Mouse (Mus musculus) layer of hippocampus, adult 9-11 months (tissue): ENCODE measurements at regions not wholly inside any gene's neighbourhood (a gene's known extent, or its start where the extent isn't known, plus 50 kb on each side); places are given as distances from the start of the nearest gene placed in this dataset.

Experiments
- DNase-seq: peaks from one replicate; pipeline ENCODE4 v3.0.0; 2022

DNA sequence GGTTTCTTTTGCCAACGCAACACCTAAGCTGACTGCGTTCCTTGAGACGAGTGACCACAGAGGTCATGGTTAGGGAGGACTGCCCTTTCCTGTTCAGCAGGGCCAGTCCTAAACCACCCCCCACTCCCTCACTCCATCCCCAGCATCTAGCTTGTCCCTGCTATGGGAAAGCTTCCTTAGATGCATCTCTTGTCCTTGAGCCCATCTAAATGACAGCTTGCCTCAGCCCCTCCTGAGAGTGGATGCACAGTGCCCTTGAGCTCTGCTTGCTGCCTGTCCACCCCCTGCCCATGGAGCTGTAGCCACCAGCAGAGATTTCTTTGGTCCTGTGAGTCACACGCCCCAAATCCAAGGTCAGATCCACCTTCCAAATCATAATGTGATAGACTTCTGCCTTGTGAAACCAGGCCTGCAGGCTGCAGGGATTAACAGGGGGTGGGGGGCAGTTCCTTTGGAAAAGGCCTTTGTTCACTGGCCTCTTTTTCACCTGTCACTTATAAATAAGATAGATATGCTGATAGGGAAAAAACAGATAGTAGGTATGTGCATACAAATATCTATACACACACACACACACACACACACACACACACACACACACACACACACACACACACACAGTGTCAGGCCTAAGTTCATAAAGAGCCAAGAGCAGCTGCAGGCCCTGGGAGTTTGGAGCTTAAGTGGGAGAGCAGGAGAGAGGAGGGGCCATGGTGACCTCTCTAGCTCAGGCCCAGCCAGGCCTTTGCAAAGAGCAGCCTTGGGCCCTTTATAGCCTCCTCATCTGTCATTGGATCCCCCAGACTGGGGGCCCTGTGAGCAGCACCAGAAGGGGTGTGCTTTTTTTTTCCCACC is 56.4 kb upstream of the Adra2c start:
- no peak for DNase-seq

DNA sequence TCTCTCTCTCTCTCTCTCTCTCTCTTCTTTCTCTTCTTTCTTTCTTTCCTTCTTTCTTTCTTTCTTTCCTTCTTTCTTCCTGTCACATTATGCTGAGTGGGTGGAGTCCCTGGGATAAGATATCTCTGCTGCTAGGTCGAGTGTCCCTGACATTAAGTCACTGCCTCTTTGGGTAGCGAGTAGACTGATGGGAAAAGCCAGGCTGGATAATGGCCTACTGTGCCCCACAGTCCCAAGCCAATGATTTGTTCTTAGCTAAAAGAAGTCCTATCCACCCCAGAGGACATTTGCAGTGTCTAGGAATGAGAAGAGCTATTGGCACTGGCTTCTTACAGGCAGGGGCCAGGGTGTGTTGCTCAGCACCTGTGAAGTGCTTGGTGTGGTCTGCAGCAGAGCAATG is 61.8 kb upstream of the Adra2c start:
- no peak for DNase-seq

DNA sequence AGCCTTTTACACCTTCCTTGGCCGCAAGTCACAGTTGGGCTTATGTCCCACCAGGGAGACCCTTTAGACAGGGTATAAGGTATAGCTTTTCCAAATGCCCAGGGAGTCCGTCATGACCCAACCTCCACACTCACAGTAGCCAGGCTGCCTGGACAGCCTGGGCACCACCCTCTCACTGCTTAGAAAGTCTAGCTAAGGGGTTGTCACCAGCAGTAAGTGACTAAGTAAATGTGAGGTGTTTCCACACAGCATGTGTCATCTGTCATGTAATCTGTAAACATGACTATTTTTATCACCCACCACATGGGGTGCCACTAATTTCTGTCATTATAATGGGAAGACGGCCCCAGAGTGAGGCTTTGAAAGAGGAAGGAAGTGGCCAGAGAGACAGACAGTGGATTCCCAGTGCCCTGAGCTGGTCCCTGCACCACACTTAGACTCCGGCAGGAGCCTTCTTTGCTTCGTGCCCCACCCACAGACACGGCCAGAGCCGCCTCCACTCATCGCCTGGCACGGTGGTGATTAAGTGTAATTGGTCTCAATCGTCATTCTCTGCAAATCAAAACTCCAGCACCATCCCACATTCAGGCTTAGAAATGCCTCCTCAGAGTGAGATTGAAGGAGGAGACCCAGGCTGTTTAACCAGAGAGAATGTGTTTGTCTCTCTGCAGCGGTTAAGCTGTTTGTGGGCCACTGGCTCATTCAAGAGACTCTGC is 62.5 kb upstream of the Adra2c start:
- peak; percentile 29 for DNase-seq

DNA sequence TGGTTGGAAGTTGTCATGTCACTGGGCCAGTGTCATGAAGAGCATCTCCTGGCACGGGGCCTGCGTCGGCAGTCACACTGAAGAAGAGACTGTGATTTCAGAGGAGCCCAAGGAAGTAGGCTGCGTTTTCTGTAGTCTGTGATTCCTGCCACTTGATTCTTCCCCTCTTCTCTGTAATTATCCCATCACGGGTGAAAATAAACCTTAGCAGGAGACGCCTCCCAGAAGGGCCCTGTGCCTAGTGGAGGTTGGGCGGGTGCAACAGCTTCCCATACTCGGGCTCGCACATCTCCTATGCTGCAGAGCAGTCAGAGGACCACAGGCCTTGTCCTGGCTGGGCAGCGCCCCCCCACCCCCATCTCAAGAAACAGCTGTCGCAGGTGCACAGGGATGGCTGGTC is 63.1 kb upstream of the Adra2c start:
- DNase-seq: no peak

DNA sequence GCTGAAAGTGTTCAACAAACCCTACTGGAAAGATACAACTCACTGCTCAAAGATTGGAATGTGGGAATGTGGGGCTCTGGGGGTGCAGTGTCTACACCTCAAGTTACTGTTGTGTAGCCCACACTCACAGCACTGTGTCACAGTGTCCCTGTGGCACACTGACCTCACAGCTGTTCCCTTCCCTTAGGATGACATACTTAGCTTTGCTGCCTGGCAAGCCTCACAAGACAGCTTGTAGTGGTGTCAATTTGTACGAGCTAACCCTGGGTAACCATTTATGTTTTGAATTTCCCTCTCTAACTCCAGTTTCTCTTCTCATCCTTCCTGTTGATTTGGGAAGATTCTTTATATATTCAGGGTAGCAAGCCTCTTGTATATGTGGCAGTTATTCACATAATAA is 68.8 kb upstream of the Adra2c start:
- no peak for DNase-seq

DNA sequence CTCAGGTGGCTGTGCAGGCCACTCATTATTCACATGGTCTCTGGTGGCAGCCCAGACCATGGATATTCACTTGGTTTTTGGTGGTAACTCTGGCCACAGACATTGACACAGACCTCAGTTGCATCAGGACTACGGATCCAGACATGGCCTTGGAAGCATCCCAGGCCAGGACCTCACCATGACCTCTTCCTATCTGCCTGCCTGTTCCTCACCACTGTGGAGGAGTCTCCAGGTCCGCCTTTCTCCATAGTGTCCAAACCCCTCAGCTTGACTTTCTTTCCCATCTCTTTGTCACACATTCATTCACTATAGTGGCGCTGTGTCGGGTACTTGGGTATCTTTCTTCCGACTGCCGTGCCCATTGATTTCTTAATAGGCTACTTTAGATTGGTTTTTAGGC is 74.1 kb upstream of the Adra2c start:
- DNase-seq: no peak

DNA sequence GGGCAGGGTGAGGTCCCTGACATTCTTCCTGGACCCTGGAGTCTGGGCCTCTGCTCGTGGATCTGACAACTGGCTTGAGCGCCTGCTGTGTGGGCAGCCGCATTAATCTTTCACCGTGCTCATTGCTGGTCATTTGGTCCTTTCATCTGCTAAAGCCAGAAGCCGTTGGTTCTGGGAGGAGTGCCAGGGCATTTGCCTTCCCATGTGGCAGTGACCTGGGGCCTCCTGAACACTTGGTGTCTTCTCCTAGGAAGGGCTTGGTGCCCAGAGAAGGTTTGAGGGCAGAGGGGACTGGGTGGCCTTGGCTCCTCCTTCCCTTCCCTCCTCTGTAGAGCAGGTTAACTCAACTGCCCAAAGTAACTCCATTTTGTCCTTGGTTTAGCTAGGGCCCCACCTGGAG is 79.7 kb upstream of the Adra2c start:
- no peak for DNase-seq

DNA sequence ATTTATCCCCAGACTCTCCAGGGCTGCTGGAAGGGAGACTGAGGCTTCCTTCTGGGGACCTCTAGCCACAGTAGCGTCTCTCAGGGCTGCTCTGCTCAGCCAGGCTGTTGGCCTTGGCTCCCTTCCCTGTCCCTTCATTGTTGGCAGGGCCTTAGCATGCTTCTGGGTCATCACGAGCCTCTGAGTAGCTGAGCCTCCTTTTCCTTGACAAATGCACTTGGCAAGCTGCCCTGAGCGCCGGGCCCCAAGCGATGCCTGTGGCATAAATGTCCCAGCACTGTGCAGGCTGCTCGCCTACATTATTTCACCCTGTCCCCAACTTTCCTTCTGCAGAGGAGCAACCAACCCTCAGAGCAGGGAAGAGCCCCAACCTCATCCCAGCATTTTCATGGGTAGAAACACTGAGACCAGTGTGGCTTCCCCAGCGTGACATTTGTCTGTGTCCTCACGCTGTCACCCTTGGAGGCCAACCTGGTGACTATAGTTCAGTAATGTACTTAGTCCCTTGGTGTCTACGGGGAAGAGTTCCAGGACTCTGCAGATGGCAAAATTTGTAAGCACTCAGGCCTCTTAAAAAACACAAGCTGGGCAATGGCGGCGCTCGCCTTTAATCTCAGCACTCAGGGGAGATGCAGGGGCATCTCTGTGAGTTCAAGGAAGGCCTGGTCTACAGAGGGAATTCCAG is 83.7 kb upstream of the Lrpap1 start:
- peak; percentile 82 for DNase-seq

DNA sequence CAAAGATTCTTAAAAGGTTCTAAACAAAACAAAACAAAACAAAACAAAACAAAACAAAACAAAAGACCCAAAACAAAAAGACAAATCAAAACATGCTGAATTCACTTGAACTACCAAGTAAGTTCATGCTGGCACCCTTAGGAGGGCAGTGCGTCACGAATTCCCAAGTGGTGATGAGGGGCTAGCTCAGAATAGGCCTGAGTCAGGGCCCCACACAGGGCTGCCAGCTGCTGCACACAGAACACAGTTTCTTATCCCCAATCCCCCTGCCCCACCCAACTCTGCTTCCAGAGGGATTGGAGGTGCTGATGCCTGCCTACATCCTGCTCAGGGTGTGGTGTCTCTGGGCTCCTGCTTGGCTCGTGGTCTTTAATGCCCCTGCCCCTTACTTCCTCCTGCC is 80.3 kb upstream of the Lrpap1 start:
- no peak for DNase-seq

DNA sequence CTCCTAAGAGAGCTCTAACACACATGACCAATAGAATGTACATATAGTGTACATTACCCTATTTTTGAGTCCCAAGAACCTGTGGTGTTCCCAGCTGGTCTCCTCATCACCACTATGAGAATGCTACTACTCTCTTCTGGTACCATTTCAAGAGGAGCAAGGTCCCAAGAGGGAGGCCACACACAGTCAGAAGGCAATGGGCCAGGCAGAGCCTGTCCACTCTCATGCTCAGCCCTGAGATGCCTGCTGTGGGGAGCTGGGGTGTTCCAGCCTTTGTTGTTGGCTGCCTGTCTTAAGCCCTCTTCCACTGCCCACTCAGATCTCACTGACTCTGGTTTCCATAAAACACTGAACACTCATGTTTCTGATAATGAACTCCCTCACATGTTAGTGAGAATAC is 79.7 kb upstream of the Lrpap1 start:
- no peak for DNase-seq

DNA sequence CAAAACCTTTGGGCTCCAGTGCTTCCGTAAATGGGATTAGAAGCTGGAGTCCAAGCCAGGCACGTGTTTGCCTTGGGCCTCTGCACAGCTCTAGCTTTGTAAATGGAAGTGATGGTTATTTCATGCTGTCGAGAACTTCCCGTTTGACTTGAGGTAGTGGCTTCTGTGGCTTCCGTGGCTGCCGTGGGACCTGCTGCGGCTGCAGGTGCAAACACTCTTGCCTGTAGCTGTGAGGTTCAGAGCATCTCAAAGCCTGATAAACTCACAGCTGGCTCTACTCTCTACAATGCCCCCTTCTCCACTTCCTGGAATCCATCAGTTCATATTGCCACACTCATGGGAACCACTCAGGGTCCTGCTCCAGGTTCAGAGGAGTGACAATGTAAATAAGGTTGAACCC is 77.9 kb upstream of the Lrpap1 start:
- no peak for DNase-seq

DNA sequence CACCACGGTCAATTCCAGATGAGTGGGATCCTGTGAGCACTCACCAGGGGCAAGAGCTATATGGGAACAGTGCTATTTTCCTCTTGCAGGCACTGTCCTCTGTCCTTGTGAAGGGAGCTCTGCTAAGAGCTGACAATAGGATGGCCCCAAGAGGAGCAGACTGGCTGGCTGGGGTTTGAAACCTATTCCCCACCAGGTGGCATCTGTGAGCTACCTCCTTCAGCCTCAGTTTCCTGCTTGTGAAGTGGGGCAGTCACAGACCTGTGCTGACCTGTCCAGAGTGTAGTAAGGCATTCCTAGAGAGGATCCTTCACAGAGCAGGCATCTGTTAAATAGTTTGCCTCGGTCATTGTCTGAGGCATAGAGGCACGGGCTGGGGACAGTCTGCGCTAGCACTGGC is 71.8 kb upstream of the Lrpap1 start:
- DNase-seq: no peak

DNA sequence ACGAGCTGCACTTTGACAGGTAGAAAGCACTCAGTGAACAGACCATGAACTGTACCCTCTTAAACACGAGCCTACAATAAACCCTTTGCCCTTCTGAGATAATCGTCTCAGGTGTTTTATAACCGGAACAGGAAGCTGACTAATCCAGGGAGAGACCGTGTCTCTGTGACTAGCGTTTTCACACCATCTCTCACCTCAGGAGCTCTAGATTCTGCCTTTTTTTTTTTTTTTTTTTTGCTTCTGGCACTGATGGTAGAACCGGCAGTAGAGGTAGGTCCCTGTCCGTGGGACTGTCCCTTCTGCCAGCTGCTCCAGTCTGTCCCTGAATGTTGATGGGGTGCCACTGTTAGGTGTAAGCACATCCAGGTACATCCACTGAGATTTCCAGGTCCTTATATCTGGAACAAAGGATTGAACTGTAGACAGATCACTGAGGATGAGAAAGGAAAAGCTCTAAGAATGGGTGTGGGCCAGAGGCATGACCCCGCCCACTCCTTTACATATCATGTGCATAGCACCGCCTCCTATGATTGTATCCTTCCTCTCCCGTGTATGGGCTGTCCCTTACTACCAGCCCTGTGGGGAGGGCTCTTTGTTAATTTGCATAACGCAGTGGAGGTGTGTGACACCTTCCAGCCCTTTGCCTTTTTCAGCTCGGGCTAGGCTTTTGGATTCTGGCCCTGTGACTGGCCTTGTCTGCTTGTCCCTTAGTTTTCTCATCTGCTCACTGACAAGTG is 70.7 kb upstream of the Lrpap1 start:
- no peak for DNase-seq

DNA sequence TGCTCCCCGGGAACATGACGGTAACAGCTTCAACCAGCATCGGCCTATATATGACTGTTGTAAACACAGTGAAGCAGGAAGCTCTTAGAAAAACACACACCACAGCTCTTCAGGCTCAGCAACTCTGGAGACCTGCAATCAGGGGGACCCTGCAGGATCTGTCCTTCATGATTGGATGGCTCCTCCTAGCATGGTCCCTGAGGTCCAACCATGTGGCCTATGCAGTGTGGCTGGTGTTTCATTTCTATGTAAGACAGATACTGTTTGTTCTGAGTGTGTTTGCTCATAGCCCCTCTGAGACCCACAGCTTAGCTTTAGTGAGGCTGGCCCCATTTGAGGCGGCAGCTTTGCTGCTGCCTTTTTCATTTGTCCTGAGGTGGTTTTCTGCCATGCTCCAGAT is 68.8 kb upstream of the Lrpap1 start:
- no peak for DNase-seq

DNA sequence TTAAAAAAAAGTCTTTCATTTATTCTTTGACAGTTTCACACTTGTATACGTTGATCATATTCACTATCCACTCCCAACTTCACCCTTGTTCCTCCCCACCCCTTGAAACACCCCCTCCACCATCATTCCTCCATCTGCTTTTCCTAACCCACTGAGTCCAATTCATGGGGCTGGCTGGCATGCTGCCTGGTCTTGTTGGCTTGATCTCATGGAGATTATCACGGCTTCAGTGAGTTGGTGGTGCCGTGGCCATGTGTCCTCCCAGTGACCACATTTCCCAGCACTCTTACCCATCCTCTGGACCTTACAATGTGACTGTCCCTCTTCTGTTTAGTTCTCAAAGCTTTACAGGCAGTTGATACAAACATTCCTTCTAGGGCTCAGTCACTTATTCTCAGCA is 65.8 kb upstream of the Lrpap1 start:
- no peak for DNase-seq

DNA sequence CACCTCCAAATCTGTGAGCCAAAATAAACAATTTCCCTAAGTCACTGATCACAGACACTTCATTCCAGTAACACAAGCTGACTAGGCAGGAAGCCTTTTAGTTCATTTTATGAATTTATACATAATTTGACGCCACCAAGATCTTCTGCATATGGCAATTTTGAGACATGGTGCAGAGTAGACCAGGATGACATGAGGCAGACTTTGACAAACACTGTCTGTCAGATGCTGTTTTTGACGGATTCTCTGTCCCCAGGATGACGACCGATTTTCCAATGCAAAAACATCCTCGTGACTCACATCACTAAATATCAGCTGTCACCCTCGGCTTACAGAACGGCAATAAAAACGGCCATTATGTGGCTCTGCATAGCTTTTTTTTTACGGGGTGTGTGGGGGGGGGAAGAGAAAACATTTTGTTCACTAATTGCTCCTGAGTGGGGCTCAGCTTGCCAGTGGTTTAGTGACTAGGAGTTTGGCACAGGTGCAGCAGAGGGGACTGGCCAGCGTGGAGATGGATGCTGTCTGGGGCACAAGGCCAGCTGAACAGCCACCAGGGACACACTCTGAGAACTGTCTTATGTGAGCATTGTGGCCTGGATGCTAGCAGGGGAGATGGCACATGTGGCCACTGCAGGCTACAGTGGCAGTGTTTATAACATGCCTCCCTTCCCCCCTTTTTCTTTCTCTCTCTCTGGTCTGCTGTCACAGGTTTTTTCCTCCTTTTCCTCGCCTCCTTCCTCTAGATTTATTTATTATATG is 65.0 kb upstream of the Lrpap1 start:
- peak; percentile 33 for DNase-seq

DNA sequence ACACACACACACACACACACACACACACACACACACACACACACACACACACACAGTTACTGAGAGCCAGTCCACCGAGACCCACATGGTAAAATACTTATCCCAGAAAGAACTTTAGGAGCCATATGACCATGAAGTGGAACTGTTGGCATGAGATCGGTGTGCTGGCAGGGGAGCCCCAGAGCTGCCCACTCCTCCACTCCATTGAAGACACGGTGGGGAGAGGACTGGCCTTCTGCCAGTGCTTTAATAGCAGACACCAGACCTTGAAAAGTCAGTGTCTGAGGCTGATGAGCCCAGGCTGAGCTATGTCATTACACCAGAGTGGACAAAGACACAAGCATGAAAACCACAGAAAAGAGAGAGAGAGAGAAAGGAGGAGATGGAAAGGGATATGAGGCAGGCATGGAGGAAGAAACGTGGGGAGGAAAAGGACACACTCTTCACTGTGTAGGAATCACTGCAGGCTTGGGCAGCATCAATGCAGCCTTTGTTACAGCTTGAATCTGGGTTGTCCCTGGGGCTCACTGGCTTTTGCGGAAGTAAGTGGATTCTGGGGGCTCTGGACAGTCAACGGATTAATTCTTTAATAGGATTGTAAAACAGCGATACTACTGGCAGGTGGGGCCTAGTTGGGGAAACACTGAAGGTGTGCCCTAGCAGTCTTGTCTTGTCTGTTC is 64.2 kb upstream of the Lrpap1 start:
- DNase-seq: no peak

DNA sequence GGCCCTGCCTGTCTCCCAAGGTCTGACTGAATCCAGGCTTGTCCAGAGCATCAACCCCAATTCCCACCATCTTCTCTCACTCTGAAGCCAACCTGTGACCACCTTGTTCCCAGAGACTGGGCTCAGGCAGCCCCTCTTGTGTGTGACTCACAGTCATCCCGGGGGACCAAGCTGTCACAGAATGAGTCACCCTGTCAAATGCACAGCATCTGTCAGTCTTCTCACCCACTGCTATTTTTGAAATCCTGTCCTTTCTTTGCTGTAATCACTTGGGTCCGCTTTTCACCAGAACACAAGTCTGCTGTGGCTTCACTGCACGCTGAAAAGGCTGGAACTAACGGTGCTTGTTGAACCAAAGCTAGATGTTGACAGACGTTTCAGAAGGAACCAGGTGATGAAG is 63.3 kb upstream of the Lrpap1 start:
- peak; percentile 74 for DNase-seq

DNA sequence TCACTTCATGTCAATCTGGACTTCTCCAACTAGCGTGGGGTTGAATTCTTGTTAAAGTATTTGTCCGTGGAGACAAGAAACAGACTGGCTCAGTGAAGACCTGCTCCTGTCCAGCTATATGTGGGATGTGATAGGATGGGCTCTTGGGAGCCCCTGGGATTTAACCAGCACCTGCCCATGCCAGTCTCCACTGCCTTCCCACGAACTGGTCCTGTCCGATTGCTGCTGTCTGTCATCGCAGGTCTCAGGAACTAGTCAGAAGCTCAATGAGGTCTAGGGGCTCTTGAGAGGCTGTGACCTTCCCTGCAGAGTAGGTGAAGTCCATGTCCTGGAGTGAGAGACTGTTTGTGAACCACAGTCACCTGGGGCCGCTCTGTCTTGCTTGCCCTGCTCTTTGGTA is 62.8 kb upstream of the Lrpap1 start:
- no peak for DNase-seq

DNA sequence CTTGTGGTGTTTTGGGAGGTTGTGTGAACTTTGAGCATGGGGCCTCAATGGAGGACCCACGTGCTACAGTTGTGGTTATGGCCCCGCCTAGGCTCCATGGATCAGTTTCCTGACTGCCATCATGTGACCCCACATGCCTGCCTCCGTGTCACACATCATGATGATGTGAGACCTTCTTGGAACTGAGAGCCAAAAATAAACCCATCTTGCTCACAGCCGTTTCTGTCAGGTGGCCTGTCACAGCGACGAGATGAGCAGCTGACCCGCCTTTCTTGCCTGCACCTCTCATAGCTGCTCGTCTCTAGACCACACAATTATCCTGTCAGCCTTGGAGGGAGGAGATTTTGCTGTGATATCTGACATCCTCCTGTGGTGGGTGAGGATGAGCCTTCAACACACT is 60.4 kb upstream of the Lrpap1 start:
- no peak for DNase-seq

DNA sequence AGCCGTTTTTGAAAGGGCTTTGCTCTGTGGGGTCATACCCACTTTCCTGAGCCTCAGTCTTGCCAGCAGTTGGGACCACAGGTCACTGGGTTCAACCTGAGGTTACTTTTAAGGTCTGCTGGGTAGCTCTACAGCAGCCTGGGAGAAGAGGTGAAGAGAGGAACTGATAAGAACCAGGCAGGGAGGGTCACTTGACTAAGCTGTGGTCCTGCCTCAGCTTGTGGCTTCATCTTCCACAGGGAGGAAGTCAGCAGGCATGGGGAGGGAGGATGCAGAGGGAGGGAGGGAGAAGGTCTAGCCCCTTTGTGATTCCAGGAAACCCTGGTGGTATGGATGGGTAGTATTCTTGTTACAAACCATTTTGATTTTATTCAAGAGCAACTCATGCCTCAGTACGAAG is 59.9 kb upstream of the Lrpap1 start:
- DNase-seq: no peak

DNA sequence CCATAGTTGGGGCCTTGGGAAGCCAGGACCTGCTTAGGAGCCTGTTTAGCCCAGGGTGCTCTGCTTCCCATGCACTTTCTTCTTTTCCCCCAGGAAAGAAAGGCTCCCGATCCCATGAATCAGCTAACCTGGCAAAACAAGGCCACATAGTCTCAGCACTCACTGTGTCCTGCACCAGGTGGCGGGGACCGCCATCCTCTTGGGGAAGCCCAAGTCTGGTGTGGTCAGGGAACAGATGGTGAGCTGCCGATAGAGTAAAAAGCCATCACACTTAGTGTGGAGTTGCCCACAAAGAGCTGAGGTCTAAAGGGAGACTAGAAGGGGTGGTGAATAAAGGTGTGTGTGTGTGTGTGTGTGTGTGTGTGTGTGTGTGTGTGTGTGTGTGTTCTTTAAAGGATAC is 57.0 kb upstream of the Lrpap1 start:
- no peak for DNase-seq
